21 mouse cellular contexts compared by ENCODE assay signal in the genomic region with DNA sequence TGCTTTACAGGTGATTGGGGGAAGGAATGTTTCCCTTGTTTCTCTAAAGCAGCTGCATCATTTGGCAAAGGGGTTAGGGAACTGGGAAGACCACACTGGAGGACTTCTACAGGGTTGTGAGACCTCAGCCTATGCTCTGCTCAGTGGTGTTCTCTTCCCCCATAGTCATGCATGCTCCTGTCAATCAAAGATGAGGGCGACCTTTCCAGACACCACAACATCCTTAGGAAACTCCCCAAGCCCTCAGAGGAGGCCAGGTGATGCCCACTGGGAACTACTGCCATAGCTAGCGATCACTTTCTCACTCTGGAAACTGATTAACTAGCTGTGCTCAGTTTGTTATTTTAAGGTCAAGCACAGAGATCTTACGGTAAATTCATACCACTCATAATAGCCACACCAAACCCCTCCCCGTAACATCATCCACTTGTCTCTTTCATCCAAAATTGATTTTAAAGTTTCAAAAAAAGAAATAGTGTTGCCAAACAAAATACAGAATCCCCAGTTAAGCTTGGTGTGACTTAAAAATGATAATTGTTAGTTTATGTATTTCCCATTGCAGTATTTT.
A peak's percentile ranks its signal among the peaks of the same experiment; 100 is the strongest.
DNase-seq lines count a peak whose midpoint lies in the region; ATAC-seq and TF ChIP-seq lines count a peak whose summit lies in the region.
"Had no signal": no experiment of that assay in that cellular context is flagged by ENCODE, and none has a peak within 500 bp of the region (broad histone marks: within the 10 kb centered on the region; RNA-seq: fewer than 3 reads in every experiment).

No protein-coding gene starts in this region.

- 67% methylated on average over 4 of the region's 4 CpGs for WGBS in heart, adult 2 months
- WGBS in heart, embryonic 11.5 days (ENCODE audit: insufficient replicate concordance) = 79% methylated on average over 4 of the region's 4 CpGs
- 21% methylated on average over 4 of the region's 4 CpGs for WGBS in liver, adult 2 months
- 84% methylated on average over 4 of the region's 4 CpGs for WGBS in liver, embryonic 11.5 days
- WGBS in forebrain, postnatal 0 days = 93% methylated on average over 4 of the region's 4 CpGs

- H3K4me1 ChIP-seq in heart, adult 2 months (ENCODE audit: control insufficient read depth, insufficient read depth, low read length) = peaks cover 22% of the 10 kb centered on the region
- no peaks in the 10 kb centered on the region for H3K4me1 ChIP-seq in heart, embryonic 11.5 days (ENCODE audit: control insufficient read depth, insufficient read depth, low read length)
- H3K4me1 ChIP-seq in liver, adult 2 months (ENCODE audit: control insufficient read depth, insufficient read depth, low read length) = peaks cover 32% of the 10 kb centered on the region
- no peaks in the 10 kb centered on the region for H3K4me1 ChIP-seq in liver, embryonic 11.5 days (replicated peaks; ENCODE audit: control insufficient read depth, insufficient read depth, low read length)
- H3K4me1 ChIP-seq in CH12.LX (ENCODE audit: control insufficient read depth in 1 of 2, insufficient read depth in 2 of 2) = peaks cover 4 to 35% of the 10 kb centered on the region in 2 experiments; a peak in 3 of 4 replicates
- no peaks in the 10 kb centered on the region for H3K4me1 ChIP-seq in forebrain, postnatal 0 days (ENCODE audit: insufficient read depth)
- H3K4me1 ChIP-seq: embryonic facial prominence, embryonic 12.5 days; forebrain, embryonic 15.5 days; hindbrain, embryonic 12.5 days had no signal

- intact Hi-C loops in heart, adult 2 months (cut with DNase I) = no loop called here

- H3K27ac ChIP-seq in heart, adult 2 months = peak overlapping the region; percentile 56
- no peak overlapping the region for H3K27ac ChIP-seq in heart, embryonic 11.5 days (ENCODE audit: low read depth, low read length)
- H3K27ac ChIP-seq in liver, adult 2 months (replicated peaks; ENCODE audit: insufficient read depth, low read depth, low read length) = peak overlapping the region; percentile 91
- H3K27ac ChIP-seq in liver, embryonic 11.5 days (ENCODE audit: low read depth, low read length) = no peak overlapping the region
- H3K27ac ChIP-seq in CH12.LX (ENCODE audit: insufficient read depth, low read depth) = no peak overlapping the region
- H3K27ac ChIP-seq in forebrain, postnatal 0 days (ENCODE audit: low read depth, low read length) = no peak overlapping the region
- H3K27ac ChIP-seq: embryonic facial prominence, embryonic 12.5 days; forebrain, embryonic 15.5 days; hindbrain, embryonic 12.5 days had no signal

- DNase-seq in heart, adult 2 months = no peak
- peak; percentile 69 for DNase-seq in liver, adult 2 months (ENCODE audit: extremely low read depth, low read depth, low spot score)
- DNase-seq in liver, embryonic 11.5 days (ENCODE audit: low spot score) = no peak
- DNase-seq in CH12.LX (ENCODE audit: extremely low read depth) = peak; percentile 8
- DNase-seq in ovary, postnatal 14 days (ENCODE audit: low spot score) = no peak
- no peak for DNase-seq in forebrain, postnatal 0 days
- DNase-seq: adrenal gland, adult 2 months; adrenal gland, postnatal 25 days; cerebellum, adult 11 months; cerebellum, adult 8-10 months; cerebellum, postnatal 14 days; gastrocnemius, postnatal 36 days; heart, postnatal 36 days; kidney, adult 11 months had no signal

- TF ChIP-seq POLR2A in heart, adult 2 months (IDR thresholded peaks at IDR 0.05; ENCODE audit: insufficient read depth, low read depth, low read length) = no peak
- TF ChIP-seq POLR2A in liver, adult 2 months (IDR thresholded peaks at IDR 0.05; ENCODE audit: extremely low read depth, insufficient read depth, low read length) = no peak
- no peak for TF ChIP-seq POLR2A in CH12.LX (IDR thresholded peaks at IDR 0.05; ENCODE audit: low read depth, low read length)

- in situ Hi-C loops in CH12.LX (cut with MboI; ENCODE audit: low pct_ligation_motif_present, low pct_unique_long_range_greater_than_20kb, low sequenced_read_pairs) = no loop called here

- 0 out of 2 replicates have a peak, but pooled peaks cover 1% of the 10 kb centered on the region for H3K79me2 ChIP-seq in heart, adult 2 months (replicated peaks; ENCODE audit: control insufficient read depth, insufficient read depth, low read length)
- peaks cover 4% of the 10 kb centered on the region; the same call in 1 of the 2 replicates for H3K79me2 ChIP-seq in liver, adult 2 months (ENCODE audit: control insufficient read depth, insufficient read depth, low read length)
- no peaks in the 10 kb centered on the region for H3K79me2 ChIP-seq in CH12.LX (replicated peaks; ENCODE audit: control insufficient read depth, extremely low read depth, insufficient read depth, poor library complexity, severe bottlenecking)

- no peak overlapping the region for H3K4me2 ChIP-seq in heart, embryonic 11.5 days
- no peak overlapping the region for H3K4me2 ChIP-seq in liver, embryonic 11.5 days
- no peak overlapping the region for H3K4me2 ChIP-seq in CH12.LX (ENCODE audit: insufficient read depth, low read depth, poor library complexity, severe bottlenecking)
- no peak overlapping the region for H3K4me2 ChIP-seq in forebrain, postnatal 0 days (ENCODE audit: low read depth)
- H3K4me2 ChIP-seq: embryonic facial prominence, embryonic 12.5 days; forebrain, embryonic 15.5 days; heart, embryonic 13.5 days; hindbrain, embryonic 12.5 days had no signal

- TF ChIP-seq CTCF in heart, adult 2 months (IDR thresholded peaks at IDR 0.05) = no peak
- no peak for TF ChIP-seq CTCF in liver, adult 2 months (IDR thresholded peaks at IDR 0.05; ENCODE audit: low read depth, low read length)
- TF ChIP-seq CTCF in CH12.LX (conservative IDR thresholded peaks at IDR 0.05 in 1 of 2, IDR thresholded peaks at IDR 0.05 in 1 of 2; ENCODE audit: low read depth in 2 of 2, low read length in 2 of 2) = no peak
- no peak for TF ChIP-seq CTCF in forebrain, postnatal 0 days (IDR thresholded peaks at IDR 0.05; ENCODE audit: low read depth)

- peaks cover 76% of the 10 kb centered on the region for H3K36me3 ChIP-seq in heart, adult 2 months (ENCODE audit: control insufficient read depth, insufficient read depth, low read length)
- peaks cover 31% of the 10 kb centered on the region for H3K36me3 ChIP-seq in heart, embryonic 11.5 days (ENCODE audit: control insufficient read depth, insufficient read depth, low read length)
- H3K36me3 ChIP-seq in liver, adult 2 months (ENCODE audit: control insufficient read depth, insufficient read depth, low read length) = peaks cover 50% of the 10 kb centered on the region
- 0 out of 2 replicates have a peak, but pooled peaks cover 3% of the 10 kb centered on the region for H3K36me3 ChIP-seq in liver, embryonic 11.5 days (ENCODE audit: control insufficient read depth, insufficient read depth, low read length)
- peaks cover 2 to 28% of the 10 kb centered on the region in 2 experiments for H3K36me3 ChIP-seq in CH12.LX (replicated peaks in 1 of 2; ENCODE audit: control insufficient read depth in 1 of 2, insufficient read depth in 1 of 2, low read length in 1 of 2)
- H3K36me3 ChIP-seq in forebrain, postnatal 0 days (ENCODE audit: insufficient read depth) = peaks cover 33% of the 10 kb centered on the region

- no peak for ATAC-seq in heart, embryonic 11.5 days (replicated peaks; ENCODE audit: insufficient number of reproducible peaks, low FRiP score, low TSS enrichment)
- no peak for ATAC-seq in liver, embryonic 11.5 days (replicated peaks; ENCODE audit: low FRiP score)
- ATAC-seq in inflammation-experienced regulatory T-cells, adult 6 months = peak; percentile 43
- no peak for ATAC-seq in forebrain, postnatal 0 days
- ATAC-seq: forebrain, embryonic 15.5 days; hindbrain, embryonic 16.5 days had no signal

- no peak overlapping the region for H3K9ac ChIP-seq in heart, adult 2 months (ENCODE audit: low read depth, low read length)
- no peak overlapping the region for H3K9ac ChIP-seq in heart, embryonic 11.5 days (ENCODE audit: low read depth, low read length)
- peak overlapping the region; percentile 36; the same call in 1 of the 2 replicates for H3K9ac ChIP-seq in liver, adult 2 months (ENCODE audit: low read depth, low read length)
- H3K9ac ChIP-seq in liver, embryonic 11.5 days (ENCODE audit: low read depth, low read length) = no peak overlapping the region
- no peak overlapping the region for H3K9ac ChIP-seq in CH12.LX (ENCODE audit: insufficient read depth, low read depth)
- no peak overlapping the region for H3K9ac ChIP-seq in forebrain, postnatal 0 days
- H3K9ac ChIP-seq: embryonic facial prominence, embryonic 12.5 days; forebrain, embryonic 15.5 days; heart, embryonic 13.5 days; hindbrain, embryonic 12.5 days had no signal

- no peak for TF ChIP-seq EP300 in heart, adult 2 months (IDR thresholded peaks at IDR 0.05; ENCODE audit: insufficient read depth, low read depth, low read length)
- no peak for TF ChIP-seq EP300 in CH12.LX (IDR thresholded peaks at IDR 0.05; ENCODE audit: low read length)

- dilution Hi-C loops in CH12.LX (cut with MboI; ENCODE audit: extremely low pct_ligation_motif_present, extremely low pct_unique_long_range_greater_than_20kb, low sequenced_read_pairs) = no loop called here

- no peaks in the 10 kb centered on the region for H3K9me3 ChIP-seq in heart, embryonic 11.5 days (replicated peaks; ENCODE audit: control insufficient read depth, low read length)
- H3K9me3 ChIP-seq in liver, embryonic 11.5 days (ENCODE audit: control insufficient read depth, low read length) = no peaks in the 10 kb centered on the region
- no peaks in the 10 kb centered on the region for H3K9me3 ChIP-seq in CH12.LX (replicated peaks; ENCODE audit: low read length)
- H3K9me3 ChIP-seq in forebrain, postnatal 0 days (ENCODE audit: low read length) = no peaks in the 10 kb centered on the region
- H3K9me3 ChIP-seq: embryonic facial prominence, embryonic 12.5 days; forebrain, embryonic 15.5 days; heart, embryonic 13.5 days; hindbrain, embryonic 12.5 days had no signal

- TF ChIP-seq RAD21 in CH12.LX (IDR thresholded peaks at IDR 0.05; ENCODE audit: low read depth, low read length) = no peak

- H3K27me3 ChIP-seq in heart, adult 2 months (ENCODE audit: control insufficient read depth, insufficient read depth, low read length) = no peaks in the 10 kb centered on the region
- no peaks in the 10 kb centered on the region for H3K27me3 ChIP-seq in heart, embryonic 11.5 days (ENCODE audit: control insufficient read depth, insufficient read depth, low read length)
- no peaks in the 10 kb centered on the region for H3K27me3 ChIP-seq in liver, adult 2 months (ENCODE audit: control insufficient read depth, insufficient read depth, low read length)
- H3K27me3 ChIP-seq in liver, embryonic 11.5 days (replicated peaks; ENCODE audit: control insufficient read depth, insufficient read depth, low read length) = no peaks in the 10 kb centered on the region
- H3K27me3 ChIP-seq in CH12.LX (replicated peaks) = no peaks in the 10 kb centered on the region
- no peaks in the 10 kb centered on the region for H3K27me3 ChIP-seq in forebrain, postnatal 0 days (ENCODE audit: insufficient read depth, low read length)
- H3K27me3 ChIP-seq: embryonic facial prominence, embryonic 12.5 days; forebrain, embryonic 15.5 days; heart, embryonic 13.5 days; hindbrain, embryonic 12.5 days had no signal

- no peak overlapping the region for H3K4me3 ChIP-seq in heart, adult 2 months
- no peak overlapping the region for H3K4me3 ChIP-seq in heart, embryonic 11.5 days (ENCODE audit: low read depth, low read length)
- no peak overlapping the region for H3K4me3 ChIP-seq in liver, adult 2 months (ENCODE audit: insufficient read depth, low read depth, low read length)
- H3K4me3 ChIP-seq in liver, embryonic 11.5 days (ENCODE audit: low read depth, low read length) = no peak overlapping the region
- no peak overlapping the region for H3K4me3 ChIP-seq in CH12.LX (replicated peaks in 1 of 3; ENCODE audit: low read depth in 2 of 3, low read length in 2 of 3, poor library complexity in 1 of 3)
- H3K4me3 ChIP-seq in forebrain, postnatal 0 days (ENCODE audit: low read depth, low read length) = no peak overlapping the region
- H3K4me3 ChIP-seq: embryonic facial prominence, embryonic 12.5 days; forebrain, embryonic 15.5 days; heart, embryonic 13.5 days; hindbrain, embryonic 12.5 days had no signal

Comparison
In these comparisons a context has a peak if more than half of its experiments do, and no peak if none do; other contexts are left out.
1. DNase-seq: peak in liver, adult 2 months (single experiment) and CH12.LX (single experiment); none in heart, adult 2 months (0 of 2), liver, embryonic 11.5 days (single experiment), ovary, postnatal 14 days (single experiment) and forebrain, postnatal 0 days (single experiment).
2. H3K27ac ChIP-seq: peak in heart, adult 2 months (single experiment) and liver, adult 2 months (single experiment); none in heart, embryonic 11.5 days (single experiment), liver, embryonic 11.5 days (single experiment), CH12.LX (single experiment) and forebrain, postnatal 0 days (single experiment).